Mouse (Mus musculus) bone marrow, adult 2 months (tissue): Measurements from ENCODE around the gene Cavin1. TPM values are rescaled to one million over a fixed set of nuclear protein-coding genes. Genes with fewer than 3 reads are reported as not detected.

Experiments
- H3K27ac ChIP-seq: fragments of 200-500 bp; 2 replicates; pipeline ENCODE4 v1.5.1; 2012; ENCODE audit warnings: low read depth, mild to moderate bottlenecking, control low read depth, inconsistent platforms, low read length; ENCODE audit not compliant: control insufficient read depth, poor library complexity, insufficient read depth
- H3K4me1 ChIP-seq: fragments of 200-500 bp; 2 replicates; pipeline ENCODE4 v1.6.1; 2011; ENCODE audit warnings: low read length; ENCODE audit not compliant: control insufficient read depth, insufficient read depth
- H3K4me3 ChIP-seq: fragments of 200-500 bp; replicated peaks from 2 replicates; pipeline ENCODE3; 2011; ENCODE audit warnings: mild to moderate bottlenecking, low read depth, low read length, control low read depth; ENCODE audit not compliant: control insufficient read depth
- CTCF ChIP-seq: fragments of 200-500 bp; IDR thresholded peaks from 2 replicates; pipeline ENCODE4 v1.5.1; 2011; ENCODE audit warnings: low read length, control low read depth; ENCODE audit not compliant: control insufficient read depth, insufficient read depth
- POLR2A ChIP-seq: fragments of 200-500 bp; IDR thresholded peaks from 2 replicates; pipeline ENCODE4 v1.6.1; 2011; ENCODE audit warnings: low read depth, mild to moderate bottlenecking, control low read depth, low read length, borderline replicate concordance; ENCODE audit not compliant: control insufficient read depth
- WGBS: fragments of 180-500 bp; shearing (Covaris S2); methylation state at CpG from one replicate; pipeline ENCODE4 v1.1.7; 2018; 5-methylcytosine and 5-hydroxymethylcytosine counted together
- polyA plus RNA-seq: library from polyadenylated mRNA; stranded (reverse); fragments of >200 nt; gene quantifications from 2 replicates; pipeline ENCODE4 v1.2.4, GENCODE M21; 2011; ENCODE audit warnings: low replicate concordance; ENCODE audit not compliant: missing spikeins, insufficient read depth, insufficient read length

The Cavin1 gene
- polyA plus RNA-seq, 1 experiment, result 71.2 TPM

DNA sequence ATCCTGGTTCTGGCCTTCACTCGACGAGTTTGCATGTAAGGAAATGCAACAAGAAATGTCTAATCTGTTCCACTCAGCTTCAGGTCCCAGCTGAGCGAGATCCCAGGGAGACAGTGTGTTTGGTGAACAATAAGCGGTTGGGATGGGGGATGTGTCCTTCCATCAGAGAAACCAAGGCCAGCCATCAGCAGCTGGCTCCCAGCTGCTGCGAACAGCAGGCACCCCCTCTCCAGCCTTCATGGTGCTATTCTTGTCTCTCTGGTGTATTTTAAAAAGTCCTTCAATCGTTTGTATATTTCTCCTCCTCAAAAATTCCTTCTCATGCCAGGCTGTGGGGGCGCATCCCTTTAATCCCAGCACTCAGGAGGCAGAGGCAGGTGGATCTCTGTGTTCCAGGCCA, 4.6 kb upstream of the Cavin1 start:
- TF ChIP-seq CTCF (no peak), POLR2A (no peak)
- WGBS, result 70% methylated on average over 7 of the region's 7 CpGs
- no peaks in the 10 kb centered on the region for H3K4me1 ChIP-seq

DNA sequence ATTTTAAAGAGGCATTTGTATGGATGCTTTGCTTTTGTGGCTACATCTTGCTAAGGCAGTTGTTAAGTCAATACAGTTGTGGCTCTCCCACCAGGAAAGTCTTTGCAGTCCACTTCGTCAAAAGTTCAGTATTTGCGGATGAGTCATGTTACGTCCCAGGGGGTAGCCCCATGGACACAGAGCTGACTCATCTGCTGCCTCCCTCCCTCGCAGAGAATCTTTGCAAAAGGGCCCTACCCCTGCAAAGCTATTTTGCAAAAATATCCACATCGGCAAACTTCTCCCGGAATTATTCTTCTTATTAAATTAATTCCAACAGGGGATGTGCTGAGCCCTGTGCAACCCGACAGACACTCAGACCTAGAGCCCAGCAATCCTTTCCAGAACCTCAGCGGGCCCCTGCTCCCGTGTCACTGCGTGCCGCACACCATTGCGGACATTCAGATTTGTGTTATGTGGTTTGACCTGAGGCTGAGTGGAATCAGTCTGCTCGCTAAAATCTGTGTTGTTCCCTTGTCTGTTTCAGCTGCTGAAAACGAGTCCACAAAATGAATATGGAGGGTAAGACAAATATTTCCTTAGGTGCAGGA, 3.8 kb upstream of the Cavin1 start:
- TF ChIP-seq CTCF (no peak), POLR2A (no peak)
- WGBS, result 76% methylated on average over 14 of the region's 14 CpGs
- H3K27ac ChIP-seq, result no peak overlapping the region
- no peaks in the 10 kb centered on the region for H3K4me1 ChIP-seq
- no peak overlapping the region for H3K4me3 ChIP-seq

More for the DNA sequence above, 4.6 kb upstream of the Cavin1 start:
- no peak overlapping the region for H3K4me3 ChIP-seq
- H3K27ac ChIP-seq, result no peak overlapping the region

GRCm38 (mm10) chr11:100973245-100973644, 2.6 kb upstream of the Cavin1 start:
- no peak for TF ChIP-seq CTCF
- no peak for TF ChIP-seq POLR2A
- WGBS, result 88% methylated on average over 7 of the region's 7 CpGs
- Histone ChIP-seq H3K4me3 (no peak overlapping the region), H3K4me1 (no peaks in the 10 kb centered on the region), H3K27ac (no peak overlapping the region)

GRCm38 (mm10) chr11:100971455-100971854, 768 bp upstream of the Cavin1 start:
- 79% methylated on average over 10 of the region's 10 CpGs for WGBS
- Histone ChIP-seq H3K27ac (no peak overlapping the region), H3K4me3 (no peak overlapping the region), H3K4me1 (no peaks in the 10 kb centered on the region)
- TF ChIP-seq POLR2A (no peak), CTCF (no peak)

GRCm38 (mm10) chr11:100969744-100970556, 737 bp downstream of the Cavin1 start:
- TF ChIP-seq CTCF (no peak), POLR2A (no peak)
- peak overlapping the region; percentile 12; the same call in 1 of the 2 replicates for H3K27ac ChIP-seq
- H3K4me1 ChIP-seq, result no peaks in the 10 kb centered on the region

DNA sequence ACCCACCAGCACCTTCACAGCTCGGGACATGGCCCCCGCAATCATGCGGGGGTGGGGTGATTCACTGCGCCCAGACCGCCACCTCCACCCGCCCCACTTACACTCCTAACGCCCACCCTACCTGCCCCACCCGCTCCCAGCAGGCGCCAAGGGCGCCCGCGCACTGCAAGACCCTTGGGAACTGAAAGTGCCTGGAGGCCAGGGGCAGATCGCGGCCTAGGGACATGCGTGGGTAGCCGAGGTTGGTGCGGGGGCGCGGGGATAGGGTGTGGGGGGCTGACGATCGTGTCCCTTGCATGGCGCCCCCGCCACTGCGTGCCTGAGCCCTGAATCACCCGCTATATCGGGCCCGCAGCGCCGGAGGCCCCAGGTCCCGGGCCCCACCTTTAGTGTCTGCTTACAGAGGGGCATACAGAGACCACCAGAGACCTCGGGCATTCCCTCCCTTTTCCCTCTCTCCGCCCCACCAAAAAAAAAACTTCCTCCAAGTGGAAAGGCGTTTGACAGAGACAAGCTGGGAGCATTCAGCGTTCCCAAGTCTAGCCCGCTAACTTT, 1.4 kb downstream of the Cavin1 start:
- 1% methylated on average over 35 of the region's 35 CpGs for WGBS
- H3K27ac ChIP-seq, result no peak overlapping the region
- H3K4me1 ChIP-seq, result no peaks in the 10 kb centered on the region
- H3K4me3 ChIP-seq, result no peak overlapping the region
- no peak for TF ChIP-seq CTCF
- TF ChIP-seq POLR2A, result no peak

More at GRCm38 (mm10) chr11:100969744-100970556, 737 bp downstream of the Cavin1 start:
- peak overlapping the region; percentile 57 for H3K4me3 ChIP-seq
- WGBS, result 1% methylated on average over 65 of the region's 65 CpGs

- H3K27ac ChIP-seq, result no peak overlapping the region
- H3K4me1 ChIP-seq, result no peaks in the 10 kb centered on the region
- TF ChIP-seq CTCF, result no peak
- 77% methylated on average over 5 of the region's 5 CpGs for WGBS
- no peak overlapping the region for H3K4me3 ChIP-seq
These were observed 2.2 kb downstream of the Cavin1 start for GRCm38 (mm10) chr11:100968501-100968900.

DNA sequence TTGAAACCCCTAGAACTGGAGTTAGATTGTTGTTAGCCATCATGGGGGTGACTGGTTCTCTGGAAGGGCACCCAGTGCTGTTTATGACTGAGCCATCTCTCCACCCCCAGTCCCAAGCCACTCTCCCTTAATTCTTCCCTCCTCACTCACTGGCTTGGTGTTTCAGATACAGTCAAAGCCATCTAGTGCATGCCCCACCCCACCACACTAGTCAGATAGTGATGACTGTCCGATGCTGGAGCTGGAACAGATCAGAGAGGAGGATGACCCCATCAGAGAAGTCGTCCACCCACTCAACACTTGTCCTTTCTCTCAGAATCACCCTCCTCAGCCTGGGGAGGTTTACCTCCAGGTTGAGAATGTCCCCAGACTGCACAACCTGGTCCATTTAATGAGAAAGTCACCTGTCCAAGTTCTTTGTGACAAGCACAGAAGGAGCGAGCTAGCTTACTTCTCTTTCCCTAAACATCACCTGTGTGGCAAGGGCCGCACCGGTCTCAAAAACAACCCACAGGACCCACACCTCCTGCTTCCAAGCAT, 2.7 kb downstream of the Cavin1 start:
- TF ChIP-seq CTCF, result no peak
- TF ChIP-seq POLR2A, result no peak
- WGBS, result 84% methylated on average over 5 of the region's 5 CpGs
- Histone ChIP-seq H3K4me1 (no peaks in the 10 kb centered on the region), H3K4me3 (no peak overlapping the region), H3K27ac (no peak overlapping the region)
